Mouse (Mus musculus): ENCODE measurements around the gene Gm21962.

Gm21962 gene

DNA sequence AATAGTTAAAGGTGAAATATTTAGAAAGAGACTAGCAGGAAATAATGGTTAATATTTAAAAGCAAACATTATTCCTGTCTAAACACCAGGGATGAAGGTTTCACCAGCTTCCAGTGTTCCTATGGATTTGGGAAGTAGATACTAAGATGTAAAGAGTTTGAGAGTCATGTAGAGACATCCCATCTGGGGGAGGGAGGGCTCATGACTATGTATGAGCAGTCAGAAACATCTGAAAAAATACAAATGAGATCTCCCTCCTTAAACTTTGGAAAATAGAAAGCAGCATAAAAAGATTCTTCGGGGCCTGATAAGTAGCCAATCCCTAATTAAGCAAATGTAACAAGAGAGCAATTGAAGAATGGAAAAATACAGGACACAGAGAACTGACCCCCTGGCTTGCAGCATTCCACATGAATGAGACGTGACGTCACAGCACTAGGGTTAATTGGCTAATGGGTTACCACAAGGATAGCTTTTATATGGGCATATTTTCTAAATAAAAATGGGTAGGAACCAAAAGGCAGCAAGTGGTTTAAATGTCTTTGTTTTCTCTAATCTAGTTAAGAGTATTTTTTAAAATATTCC is 45.3 kb downstream of the Gm21962 start:
- DNase-seq (ENCODE audit: low spot score): no peak
